Mouse (Mus musculus) 416B (cell line): ENCODE data around the gene Edrf1.
"Not testable (repeated sequence)": the region's sequence is repeated elsewhere in the genome, so short reads cannot be mapped to it uniquely, and the experiment has no call there.

Source experiments
- DNase-seq: peaks from one replicate; pipeline ENCODE4 v3.0.0; 2011; ENCODE audit warnings: low read depth

Gene Edrf1

GRCm38 (mm10) chr7:133645716-133646115 lies 8.4 kb downstream of the Edrf1 start:
- no peak for DNase-seq

DNA sequence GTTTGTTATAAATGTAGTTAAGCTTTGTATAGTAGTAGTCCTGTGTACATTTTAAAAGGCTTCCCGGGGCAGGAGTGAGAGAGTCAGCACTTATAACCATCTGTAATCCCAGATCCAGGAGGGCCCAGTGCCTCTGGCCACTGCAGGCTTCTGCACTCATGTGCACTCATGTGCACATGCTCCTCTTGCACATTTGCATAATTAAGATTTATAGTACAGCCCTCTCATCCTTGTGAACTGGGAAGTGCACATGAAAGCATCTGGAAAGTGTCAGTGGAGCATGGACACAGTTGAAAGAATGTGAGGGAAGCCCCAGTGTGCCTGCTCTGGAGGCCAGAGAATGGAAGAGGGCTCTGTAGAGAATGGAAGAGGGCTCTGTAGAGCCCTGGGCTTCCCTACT lies 25.1 kb downstream of the Edrf1 start:
- no peak for DNase-seq

DNA sequence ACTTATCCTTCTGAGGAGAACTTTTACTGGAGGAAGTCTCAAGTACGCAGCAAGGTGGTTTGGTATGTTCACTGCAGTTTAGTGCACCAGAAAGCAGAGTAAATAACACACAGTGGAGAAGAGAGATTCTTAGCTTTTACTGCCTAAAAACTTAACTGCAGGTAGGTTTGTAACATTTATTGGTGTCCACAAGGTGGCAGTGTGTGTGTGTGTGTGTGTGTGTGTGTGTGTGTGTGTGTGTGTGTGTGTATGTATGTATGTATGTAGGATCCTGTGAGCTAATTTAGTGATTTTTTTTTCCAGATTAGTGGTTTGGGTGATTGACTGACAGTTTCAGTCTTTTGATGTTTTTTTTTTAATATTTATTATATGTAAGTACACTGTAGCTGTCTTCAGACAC lies 31.7 kb downstream of the Edrf1 start:
- peak; percentile 65 for DNase-seq

GRCm38 (mm10) chr7:133669946-133670345 lies 32.6 kb downstream of the Edrf1 start:
- DNase-seq: no peak

GRCm38 (mm10) chr7:133670846-133671245 lies 33.5 kb downstream of the Edrf1 start:
- DNase-seq: no peak

- DNase-seq: peak; percentile 44
Measured at GRCm38 (mm10) chr7:133676002-133676401, 38.7 kb downstream of the Edrf1 start.

- no peak for DNase-seq
Measured at GRCm38 (mm10) chr7:133678716-133679115, 41.4 kb downstream of the Edrf1 start.

DNA sequence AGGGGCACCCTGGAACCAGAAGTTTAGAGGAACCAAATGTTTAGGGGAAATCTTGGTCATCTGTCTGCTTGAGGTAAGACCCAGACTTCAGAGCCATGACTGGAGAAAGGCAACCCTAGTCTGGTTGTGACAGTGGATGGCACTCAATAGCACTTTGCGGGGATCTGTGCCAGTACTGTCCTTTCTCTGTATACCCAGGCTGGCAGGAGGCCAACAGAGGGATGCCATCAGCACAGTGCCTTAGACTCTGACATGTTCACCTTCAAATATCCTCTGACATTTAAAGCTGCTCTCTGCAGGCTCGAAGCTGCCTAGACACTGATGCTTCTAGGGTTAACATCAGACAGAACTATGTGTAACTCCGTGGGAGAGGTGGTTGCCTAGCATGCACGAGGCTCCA lies 42.1 kb downstream of the Edrf1 start:
- DNase-seq: no peak

DNA sequence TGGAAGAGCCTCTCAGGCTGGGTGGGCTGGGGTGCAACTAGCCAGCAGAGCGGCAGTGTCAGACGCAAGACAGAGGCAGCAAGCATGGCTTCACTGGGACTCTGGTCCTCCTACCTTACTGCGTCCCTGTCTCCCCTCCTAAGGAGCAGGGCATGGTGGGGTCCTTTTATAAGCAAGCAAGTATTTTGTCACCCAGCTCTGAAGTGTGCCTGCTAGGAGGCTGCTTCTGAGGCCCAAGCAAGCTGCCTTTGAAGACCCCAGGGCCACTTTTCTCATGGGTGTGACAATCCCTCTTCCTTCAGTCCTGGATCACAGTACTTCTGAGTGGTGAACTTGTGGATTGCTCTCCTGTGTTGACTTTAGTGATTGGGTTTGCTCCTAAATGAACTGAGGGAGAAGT lies 42.6 kb downstream of the Edrf1 start, which contains the start of gene Mmp21:
TSS of gene Mmp21 (minus strand) at position 101 of the 400 bp plus-strand sequence.
- no peak for DNase-seq

- peak; percentile 12 for DNase-seq
Measured at GRCm38 (mm10) chr7:133683626-133684025, 46.3 kb downstream of the Edrf1 start.

DNA sequence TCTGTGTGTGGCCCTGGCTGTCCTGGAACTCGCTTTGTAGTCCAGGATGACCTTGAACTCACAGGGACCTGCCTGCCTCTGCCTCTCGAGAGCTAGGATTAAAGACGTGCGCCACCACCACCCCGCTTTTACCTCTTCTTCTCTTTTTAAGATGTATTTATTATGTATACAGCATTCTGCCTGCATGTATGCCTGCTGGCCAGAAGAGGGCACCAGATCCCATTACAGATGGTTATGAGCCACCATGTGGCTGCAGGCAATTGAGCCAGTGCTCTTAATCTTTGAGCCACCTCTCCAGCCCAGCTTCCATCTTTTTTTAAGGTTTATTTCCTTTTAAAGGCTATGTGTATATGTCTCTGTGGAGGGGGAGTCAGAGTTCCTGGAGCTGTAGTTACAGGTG lies 46.8 kb downstream of the Edrf1 start:
- DNase-seq: peak; percentile 62

DNA sequence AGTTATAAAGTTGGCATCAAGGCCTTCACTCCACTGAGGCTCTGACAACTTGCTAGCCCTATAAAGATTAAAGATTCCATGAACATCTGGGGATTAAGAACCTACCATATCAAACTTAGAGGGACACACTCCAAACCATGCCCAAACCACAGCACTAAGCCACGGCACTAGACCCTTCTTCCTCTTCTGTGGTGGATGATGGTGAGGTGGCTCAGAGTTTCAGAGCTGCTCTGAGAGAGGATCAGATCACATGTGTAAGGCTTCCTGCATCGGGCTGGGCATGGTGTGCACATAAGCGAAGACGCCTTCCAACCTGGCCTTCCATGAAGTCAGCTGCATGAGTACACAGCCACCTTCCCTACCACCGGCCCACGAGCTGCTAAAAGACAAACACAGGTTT lies 47.4 kb downstream of the Edrf1 start:
- DNase-seq: peak; percentile 47

GRCm38 (mm10) chr7:133685644-133686043 lies 48.3 kb downstream of the Edrf1 start:
- not testable (repeated sequence) for DNase-seq

DNA sequence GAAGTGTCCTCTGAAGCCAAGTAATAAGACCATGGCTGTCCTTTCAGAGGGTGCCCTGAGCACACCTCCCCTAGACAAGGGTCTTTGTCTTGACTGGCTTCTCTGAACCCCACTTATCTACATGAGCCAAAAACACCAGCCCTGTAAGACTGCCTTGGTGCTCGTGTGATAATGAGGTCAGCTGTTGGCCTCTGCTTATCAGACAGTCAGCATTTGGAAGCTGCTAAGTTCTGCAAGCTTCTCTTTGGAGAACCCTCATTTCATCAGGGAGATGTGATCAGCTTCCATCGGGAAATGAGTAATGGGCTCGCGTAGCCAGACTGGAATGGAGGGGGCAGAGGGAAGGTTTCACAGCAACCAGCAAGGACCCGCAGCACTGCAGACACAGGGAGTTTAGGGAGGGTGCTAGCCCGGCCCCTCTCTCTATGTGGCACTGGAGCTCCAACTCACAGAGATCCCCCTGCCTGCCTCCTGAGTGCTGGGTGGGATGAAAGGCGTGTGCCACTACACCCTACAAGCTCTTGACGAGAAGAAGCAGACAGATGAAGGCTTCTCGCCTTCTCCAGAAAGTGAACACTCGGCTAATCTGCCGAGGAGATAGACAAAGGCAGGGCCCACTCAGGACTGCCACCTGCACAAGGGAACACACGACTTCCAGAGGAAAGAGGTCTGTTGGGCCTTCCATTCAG lies 60.8 kb downstream of the Edrf1 start:
- no peak for DNase-seq

GRCm38 (mm10) chr7:133699885-133700284 lies 62.5 kb downstream of the Edrf1 start:
- peak; percentile 70 for DNase-seq

- DNase-seq: no peak
Measured at GRCm38 (mm10) chr7:133701366-133701765, 64.0 kb downstream of the Edrf1 start.

- no peak for DNase-seq
Measured at GRCm38 (mm10) chr7:133702333-133702732, 65.0 kb downstream of the Edrf1 start.

DNA sequence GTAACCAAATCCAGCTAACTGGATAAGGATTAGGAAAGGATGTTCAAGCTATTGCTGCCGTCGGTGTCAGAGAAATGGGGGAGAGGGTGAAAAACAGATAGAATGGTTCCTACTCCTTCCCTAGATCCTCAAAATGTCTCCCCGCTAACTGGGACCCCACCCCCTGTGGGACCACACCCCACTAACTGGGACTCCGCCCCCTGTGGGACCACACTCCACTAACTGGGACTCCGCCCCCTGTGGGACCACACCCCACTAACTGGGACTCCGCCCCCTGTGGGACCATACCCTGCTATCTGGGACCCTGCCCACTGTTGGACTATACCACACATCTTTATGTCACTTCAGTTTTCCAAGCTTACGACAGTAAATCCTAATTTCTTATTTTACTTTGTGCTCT lies 66.6 kb downstream of the Edrf1 start:
- DNase-seq: no peak

- peak; percentile 59 for DNase-seq
Measured at GRCm38 (mm10) chr7:133707301-133707700, 70.0 kb downstream of the Edrf1 start.

GRCm38 (mm10) chr7:133715387-133715786 lies 78.0 kb downstream of the Edrf1 start:
- no peak for DNase-seq

DNA sequence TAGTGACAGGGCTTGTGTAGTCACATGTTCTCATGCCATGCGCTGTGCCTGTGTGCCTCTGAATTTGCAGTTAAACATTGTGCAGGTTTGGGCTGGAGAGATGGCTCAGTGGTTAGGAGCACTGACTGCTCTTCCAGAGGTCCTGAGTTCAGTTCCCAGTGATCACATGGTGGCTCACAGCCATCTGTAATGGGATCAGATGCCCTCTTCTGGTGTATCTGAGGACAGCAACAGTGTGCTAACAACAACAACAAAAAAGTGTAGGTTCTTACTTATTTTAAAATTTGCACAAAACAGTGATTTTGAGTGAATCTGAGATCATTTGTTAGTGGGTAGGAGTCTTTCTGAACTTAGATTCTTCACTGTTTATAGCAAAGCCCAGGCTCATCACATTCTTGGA lies 81.2 kb downstream of the Edrf1 start:
- no peak for DNase-seq

GRCm38 (mm10) chr7:133720616-133721015 lies 83.3 kb downstream of the Edrf1 start:
- no peak for DNase-seq
